Mouse (Mus musculus) ovary, adult 18-20 months (tissue): ENCODE measurements around the gene Gm21983.

Experiments
- DNase-seq: peaks from one replicate; pipeline ENCODE4 v3.0.0; 2022; ENCODE audit warnings: low spot score, mixed read lengths

The Gm21983 gene

DNA sequence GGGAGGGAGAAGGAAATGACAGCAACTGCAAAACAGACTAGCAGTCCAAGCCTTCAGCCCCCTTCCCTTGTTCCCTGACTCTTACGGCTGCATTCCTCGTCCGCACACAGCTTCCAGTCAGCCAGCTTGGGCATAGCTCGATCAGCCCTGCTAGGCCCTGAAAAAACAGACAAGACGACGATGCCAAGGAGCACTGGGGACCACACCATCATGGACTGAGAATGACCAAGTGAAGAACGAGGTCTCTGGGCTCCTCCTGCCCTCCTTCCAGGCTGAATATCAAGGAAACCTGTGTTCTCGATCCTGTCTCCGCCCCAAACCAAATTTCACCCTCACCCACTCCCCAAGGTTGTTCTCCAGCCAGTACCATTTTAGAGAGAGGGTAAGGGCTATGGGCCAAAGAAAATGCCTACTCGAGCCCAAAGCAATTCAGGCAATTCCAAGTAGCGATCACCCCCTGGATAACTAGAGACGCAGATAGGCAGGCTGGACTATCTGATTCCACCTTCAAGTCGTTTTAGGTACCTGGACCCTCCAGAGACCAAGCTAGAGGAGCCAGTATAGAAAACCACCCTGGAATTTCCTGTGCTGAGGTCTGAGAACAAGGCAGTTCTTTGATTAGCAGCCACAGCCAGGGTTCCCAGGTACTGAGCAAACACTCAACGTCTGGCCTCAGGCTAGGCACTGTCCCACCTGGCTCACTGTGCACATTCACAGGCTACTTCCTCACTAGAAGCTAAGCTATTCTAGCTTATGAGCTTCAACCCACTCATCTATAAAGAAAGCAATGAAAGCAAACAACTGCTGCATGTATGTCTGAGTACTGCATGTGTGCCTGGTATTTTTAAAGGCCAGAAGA, at the start of gene Gm21983, which contains the start of gene Mia:
Gm21983 (minus strand) TSS at position 250 of the 859 bp plus-strand sequence.
Mia (minus strand) TSS at position 321 of the 859 bp plus-strand sequence.
- DNase-seq: no peak

DNA sequence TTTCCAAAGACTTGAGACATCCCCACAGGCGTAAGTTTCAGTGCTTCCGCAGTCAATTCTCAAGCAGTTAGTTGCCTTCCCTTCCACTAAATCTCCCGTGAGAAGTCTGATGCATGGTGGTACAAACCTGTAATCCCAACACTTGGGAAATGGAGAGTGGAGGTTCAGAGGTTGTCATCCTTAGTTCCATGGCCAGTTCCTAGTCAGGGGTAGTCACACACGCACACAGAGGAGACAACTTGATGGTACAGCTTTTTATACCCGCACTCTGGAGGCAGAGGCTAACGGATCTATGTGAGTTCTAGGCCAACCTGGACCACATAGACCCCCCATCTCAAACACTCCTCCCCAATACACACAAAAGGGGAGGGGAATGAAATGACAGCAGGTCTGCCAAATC, 48.0 kb upstream of the Gm21983 start:
- DNase-seq: no peak

DNA sequence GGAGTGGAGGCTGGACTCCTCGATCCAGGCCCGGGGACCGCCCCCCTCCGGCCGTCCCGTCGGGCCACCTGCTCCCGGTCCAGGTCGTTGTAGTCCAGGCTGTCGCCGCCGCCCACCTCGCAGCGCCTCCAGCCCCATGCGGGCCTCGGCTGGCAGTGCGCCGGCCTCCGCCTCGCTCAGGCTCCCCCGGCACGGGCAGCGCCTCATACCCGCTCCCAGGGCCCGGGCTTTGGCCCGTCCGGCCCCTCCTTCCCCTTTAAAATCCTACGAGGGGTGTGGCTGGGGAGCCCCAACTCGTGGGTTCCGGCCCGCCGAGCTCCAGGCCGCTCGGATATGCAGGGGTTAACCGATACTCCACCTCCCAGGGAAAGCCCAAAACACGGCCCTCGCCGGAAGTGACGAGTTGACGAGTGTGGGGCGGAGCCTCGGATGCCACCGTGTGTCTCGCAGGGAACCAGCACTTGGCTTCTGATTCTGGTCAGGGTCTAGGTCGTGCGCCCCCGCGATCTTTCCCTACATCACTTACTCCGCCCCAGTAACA, 47.5 kb upstream of the Gm21983 start, which contains the start of gene Itpkc:
Itpkc (minus strand) TSS at position 381 of the 541 bp plus-strand sequence.
- DNase-seq: peak; percentile 90

DNA sequence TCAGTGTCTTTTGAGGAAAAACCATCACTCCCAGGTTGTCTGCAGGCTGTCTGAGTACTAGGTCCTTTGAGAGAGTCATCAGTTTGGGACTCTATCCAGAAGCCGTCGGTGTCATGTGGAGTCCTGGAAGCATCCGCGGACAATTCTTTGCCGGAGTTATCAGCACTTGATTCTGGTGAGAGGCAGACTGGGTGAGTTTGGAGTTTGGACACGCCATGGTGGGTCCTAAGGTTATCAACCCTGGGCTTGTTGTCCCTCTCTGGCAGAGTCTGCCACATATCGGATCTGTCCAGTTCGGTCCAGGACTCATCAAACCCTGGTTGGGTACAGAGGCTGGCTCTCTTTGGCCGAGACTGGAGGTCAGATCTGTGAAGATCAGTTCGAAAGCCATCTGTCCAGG, 46.8 kb upstream of the Gm21983 start:
- no peak for DNase-seq

DNA sequence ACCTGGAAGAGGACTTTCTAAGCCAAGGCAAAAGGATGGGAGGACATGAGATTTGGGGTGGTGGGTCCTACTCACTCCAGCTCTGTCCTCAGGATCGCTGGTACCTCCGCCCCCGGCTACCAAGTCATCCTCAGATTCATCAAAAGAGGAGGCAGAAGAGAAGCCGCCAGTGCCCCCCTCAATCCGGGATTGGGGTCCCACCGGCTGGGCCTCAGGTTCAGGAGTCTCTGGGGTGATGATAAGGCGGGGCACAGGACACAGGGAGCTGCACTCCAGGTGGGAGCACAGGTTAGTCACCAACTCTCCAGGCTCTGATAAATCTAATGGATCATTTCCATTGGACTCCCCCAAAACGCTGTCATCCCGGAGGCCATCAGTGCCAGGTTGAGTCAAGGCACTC, 46.4 kb upstream of the Gm21983 start:
- no peak for DNase-seq

DNA sequence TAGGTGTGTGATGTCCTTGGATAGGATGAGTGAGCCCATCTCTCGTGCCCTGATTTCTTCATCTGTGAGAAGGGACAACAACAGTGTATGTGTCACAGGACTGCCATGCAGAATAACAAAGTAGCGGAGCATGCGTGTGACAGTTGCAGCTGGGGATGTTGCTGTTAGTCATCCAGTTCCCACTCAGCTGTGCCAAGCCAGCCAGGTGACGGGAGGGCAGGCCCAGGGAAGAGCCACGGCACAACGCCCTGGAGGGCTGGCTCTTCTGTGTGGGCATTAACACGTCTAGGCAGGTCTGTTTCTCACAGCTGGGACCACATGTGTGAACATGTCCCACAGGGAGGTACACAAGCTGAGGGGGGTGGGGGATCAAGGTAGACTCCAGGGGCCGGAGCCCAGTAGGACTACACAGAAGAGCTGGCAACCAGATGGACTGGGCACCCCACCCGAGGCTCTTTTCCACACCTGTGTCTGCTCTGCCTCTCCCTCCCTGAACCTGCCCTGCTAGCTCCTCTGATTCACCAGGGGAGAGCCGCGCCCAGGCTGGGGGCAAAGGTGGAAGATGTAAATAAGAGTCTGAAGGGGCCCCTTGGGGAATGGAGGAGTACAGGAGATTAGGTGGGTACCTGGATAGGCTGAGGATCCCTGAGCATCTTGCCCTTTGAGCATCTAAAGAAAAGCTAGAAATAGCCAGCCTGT, 44.1 kb upstream of the Gm21983 start:
- DNase-seq: no peak

GRCm38 (mm10) chr7:27222538-27222937, 41.7 kb upstream of the Gm21983 start:
- no peak for DNase-seq

DNA sequence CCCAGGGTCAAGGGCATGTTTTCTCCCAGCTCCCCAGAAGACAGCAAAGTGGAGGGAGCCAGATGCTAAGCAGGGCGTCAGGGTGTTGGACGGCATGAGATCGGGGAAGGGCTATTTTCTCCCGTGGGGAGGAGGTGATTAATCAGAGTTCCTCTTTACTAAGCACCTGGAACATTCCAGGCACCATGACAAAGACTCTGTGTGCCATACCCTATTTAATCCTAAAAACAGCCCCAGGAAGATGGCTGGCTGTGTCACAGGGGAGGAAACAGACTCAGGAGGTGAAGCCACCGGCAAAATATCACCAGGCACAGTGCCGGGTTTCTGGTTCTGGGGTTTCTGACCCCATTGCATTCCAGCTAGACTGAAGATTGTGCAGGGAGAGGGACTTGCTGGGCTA, 41.1 kb upstream of the Gm21983 start:
- DNase-seq: no peak

DNA sequence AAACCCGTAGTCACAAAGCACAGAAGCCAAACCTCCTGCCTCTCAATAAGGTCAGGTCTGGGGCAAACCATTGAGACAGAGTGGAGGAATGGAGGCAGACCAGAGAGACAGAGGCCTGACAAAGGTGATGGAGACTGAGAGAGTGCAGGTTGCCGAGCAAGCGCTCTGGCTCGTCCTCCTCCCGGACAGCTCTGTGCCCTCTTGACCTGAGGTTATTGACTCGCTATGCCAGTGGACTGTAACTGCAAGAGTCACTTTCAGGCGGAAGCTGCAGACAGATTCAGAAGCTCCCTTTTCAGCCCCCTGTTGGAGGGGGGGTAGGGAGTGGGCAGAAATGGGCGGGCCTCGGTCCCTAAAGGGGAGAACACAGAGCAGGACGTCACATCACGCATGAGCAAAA, 39.1 kb upstream of the Gm21983 start:
- no peak for DNase-seq

DNA sequence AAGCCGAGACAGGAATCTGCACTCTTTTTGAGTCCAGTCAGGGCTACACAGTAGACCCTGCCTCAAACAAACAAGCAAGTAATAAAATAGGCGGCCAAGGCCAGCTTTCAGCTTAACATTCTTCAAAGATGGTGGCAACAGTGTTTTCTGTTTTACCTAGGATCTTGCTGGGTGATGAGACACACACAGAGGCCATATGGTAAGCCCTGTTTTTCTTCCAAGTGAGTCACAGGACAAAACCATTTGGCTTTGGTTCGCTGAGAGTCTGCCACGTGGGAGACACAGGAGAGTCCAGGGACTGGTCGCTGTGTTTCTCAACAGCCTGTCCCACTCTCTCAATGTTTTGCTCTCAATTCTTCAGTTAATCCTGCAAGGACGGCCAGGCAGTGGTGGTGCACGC, 37.7 kb upstream of the Gm21983 start:
- no peak for DNase-seq

DNA sequence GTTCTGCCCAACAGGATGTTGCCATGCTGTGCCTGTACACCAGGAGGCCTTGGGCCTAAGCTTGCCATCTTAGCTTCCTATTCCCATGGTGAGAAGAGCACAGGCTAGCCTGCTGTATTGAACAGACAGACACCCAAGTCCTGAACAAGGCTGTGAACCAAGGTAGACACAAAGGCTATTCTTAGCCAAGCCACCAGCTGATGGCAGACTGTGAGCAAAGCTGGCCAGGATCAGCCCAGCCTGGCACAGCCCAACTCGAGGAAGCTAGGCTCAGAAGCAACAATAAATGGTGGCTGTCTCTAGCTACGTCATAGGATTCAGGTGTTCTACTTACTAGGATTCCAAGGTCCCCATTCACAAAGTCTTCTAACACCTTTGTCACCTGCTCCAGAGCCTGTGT, 31.7 kb upstream of the Gm21983 start:
- no peak for DNase-seq

GRCm38 (mm10) chr7:27203730-27204449, 23.0 kb upstream of the Gm21983 start:
- no peak for DNase-seq

GRCm38 (mm10) chr7:27198779-27199178, 17.9 kb upstream of the Gm21983 start:
- DNase-seq: no peak

DNA sequence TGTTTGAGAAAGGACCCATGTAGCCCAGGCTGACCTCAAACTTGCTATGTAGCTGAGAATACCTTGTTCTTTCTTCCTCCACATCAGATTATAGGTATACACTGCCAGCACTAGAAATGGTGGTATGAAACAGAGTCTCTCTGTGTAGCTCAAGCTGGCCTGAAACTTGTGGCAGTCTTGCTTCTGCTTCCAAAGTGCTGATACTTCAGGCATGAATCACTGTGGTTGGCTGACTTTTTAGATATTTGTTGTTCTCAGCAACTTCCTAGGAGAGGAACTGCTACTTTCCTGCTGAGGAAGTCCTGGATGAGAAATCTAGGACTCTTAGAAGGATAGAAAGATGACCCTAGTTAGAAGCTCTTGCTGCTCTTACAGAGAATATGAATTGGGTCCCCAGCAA, 17.5 kb upstream of the Gm21983 start:
- DNase-seq: no peak

- DNase-seq: peak; percentile 24
These were observed 16.7 kb upstream of the Gm21983 start for GRCm38 (mm10) chr7:27197634-27198033.

DNA sequence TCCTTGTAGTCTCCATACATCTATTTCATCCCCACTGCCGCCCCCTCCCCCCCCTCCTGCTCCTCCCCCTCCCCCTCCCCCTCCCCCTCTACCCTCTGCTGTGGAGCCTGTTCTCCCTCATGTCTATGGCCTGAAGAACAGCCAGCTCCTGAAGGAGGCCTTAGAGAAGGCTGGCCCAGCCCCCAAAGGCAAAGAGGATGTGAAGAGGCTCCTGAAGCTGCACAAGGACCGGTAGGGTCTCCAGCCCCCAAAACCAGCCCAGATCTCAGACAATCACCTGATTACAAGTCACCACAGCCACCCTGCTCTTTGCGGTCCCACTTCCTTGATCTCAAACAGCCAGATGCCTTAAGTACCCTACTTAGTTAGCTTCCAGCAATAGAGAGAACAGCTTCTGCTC, 16.2 kb upstream of the Gm21983 start:
- DNase-seq: no peak

GRCm38 (mm10) chr7:27195681-27196611, 15.1 kb upstream of the Gm21983 start, which contains the start of the genes BC024978 and Snrpa:
Gene BC024978, plus strand, starts transcription at chr7:27195781.
Gene Snrpa, minus strand, starts transcription at chr7:27196271.
- peak; percentile 99 for DNase-seq

DNA sequence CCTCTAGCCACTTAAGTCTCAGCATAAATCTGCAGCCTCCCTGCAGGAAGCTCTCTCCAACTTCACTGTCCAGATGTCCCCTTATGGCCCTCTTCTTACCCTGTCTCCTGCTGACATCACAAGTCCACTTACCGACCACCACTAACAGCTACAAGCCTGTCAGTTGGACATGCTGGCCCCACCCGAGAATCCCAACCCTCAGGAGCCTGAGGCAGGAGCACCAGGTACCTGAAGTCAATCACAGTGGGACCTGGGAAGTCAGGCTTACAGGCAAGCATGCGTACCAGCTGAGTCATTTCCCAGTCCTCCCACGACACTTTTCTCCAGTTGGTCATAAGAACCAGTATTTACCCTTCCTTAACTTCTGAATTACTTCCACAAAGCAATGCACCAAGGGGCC, 12.8 kb upstream of the Gm21983 start:
- DNase-seq: no peak

- DNase-seq: no peak
These were observed 11.5 kb upstream of the Gm21983 start for GRCm38 (mm10) chr7:27192434-27192833.

DNA sequence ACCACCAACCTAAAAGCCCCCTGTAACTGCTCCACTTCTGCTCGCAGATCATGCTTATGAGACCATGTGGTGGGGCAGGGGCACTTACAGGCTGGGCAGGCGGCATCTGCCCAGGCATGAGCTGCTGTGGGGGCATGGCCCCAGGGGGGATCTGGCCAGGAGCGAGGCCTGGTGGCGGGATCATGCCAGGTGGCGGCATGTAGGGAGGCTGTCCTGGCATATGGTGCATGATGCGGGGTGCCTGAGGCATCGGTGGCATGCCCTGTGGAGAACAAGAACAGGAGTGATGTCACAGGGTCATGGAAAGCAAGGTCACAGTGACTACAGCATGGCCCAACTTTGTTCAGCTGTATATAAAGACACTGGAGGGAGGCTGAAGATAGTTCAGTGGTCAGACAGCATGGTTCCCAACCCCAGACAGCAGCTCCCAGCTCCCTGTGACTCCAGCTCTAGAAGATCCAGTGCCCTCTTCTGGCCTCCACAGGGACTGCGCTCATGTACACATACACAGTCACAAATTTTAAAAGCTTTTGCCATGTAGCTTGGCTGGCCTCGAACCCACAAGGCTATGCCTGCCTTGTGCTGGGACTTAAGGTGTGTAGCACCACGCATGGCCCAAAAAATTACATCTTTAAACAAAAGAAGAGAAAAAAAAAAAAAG, 8.5 kb upstream of the Gm21983 start:
- DNase-seq: no peak
